Mouse (Mus musculus) intestine, postnatal 0 days (tissue): ENCODE results near the gene Asphd2. TPM values are rescaled to one million over a fixed set of nuclear protein-coding genes. Genes with fewer than 3 reads are reported as not detected.

Source experiments
- ATAC-seq: fragments of 200-750 bp; cut with Nextera tagmentation; 2 replicates; pipeline ENCODE4 v1.8.0; 2017; ENCODE audit warnings: mild to moderate bottlenecking, moderate TSS enrichment, moderate library complexity
- H3K27ac ChIP-seq: fragments of 300-500 bp; sonication (generic); 2 replicates; pipeline ENCODE4 v1.5.1; 2014; ENCODE audit warnings: mild to moderate bottlenecking, low read depth, low read length, moderate library complexity
- H3K27me3 ChIP-seq: fragments of 300-500 bp; sonication (generic); replicated peaks from 2 replicates; pipeline ENCODE4 v1.6.1; 2014; ENCODE audit warnings: low read length, mixed read lengths; ENCODE audit not compliant: control insufficient read depth, insufficient read depth
- H3K36me3 ChIP-seq: fragments of 300-500 bp; sonication (generic); 2 replicates; pipeline ENCODE4 v1.6.1; 2014; ENCODE audit warnings: mild to moderate bottlenecking, moderate library complexity; ENCODE audit not compliant: control insufficient read depth, insufficient read depth
- H3K4me1 ChIP-seq: fragments of 300-500 bp; sonication (generic); replicated peaks from 2 replicates; pipeline ENCODE4 v1.6.1; 2014; ENCODE audit warnings: antibody characterized with exemption, low read length, mixed read lengths; ENCODE audit not compliant: control insufficient read depth, insufficient read depth
- H3K4me2 ChIP-seq: fragments of 300-500 bp; sonication (generic); replicated peaks from 2 replicates; pipeline ENCODE4 v1.6.1; 2014; ENCODE audit warnings: low read depth, mild to moderate bottlenecking, moderate library complexity
- H3K4me3 ChIP-seq: fragments of 300-500 bp; sonication (generic); 2 replicates; pipeline ENCODE4 v1.5.1; 2014; ENCODE audit warnings: low read depth, low read length
- H3K9ac ChIP-seq: fragments of 300-500 bp; sonication (generic); 2 replicates; pipeline ENCODE4 v1.6.1; 2014; ENCODE audit warnings: mild to moderate bottlenecking, low read depth, low read length
- H3K9me3 ChIP-seq: fragments of 300-500 bp; sonication (generic); 2 replicates; pipeline ENCODE4 v1.6.1; 2016; ENCODE audit warnings: mixed run types; ENCODE audit not compliant: control insufficient read depth
- CTCF ChIP-seq: sonication (generic); IDR thresholded peaks from 2 replicates; pipeline ENCODE4 v1.5.1; 2016; ENCODE audit warnings: low read depth, mild to moderate bottlenecking, control low read depth, antibody characterized with exemption, moderate library complexity
- WGBS: fragments of 180-500 bp; shearing (Covaris S2); extraction: QIAGEN DNeasy Blood & Tissue Kit; methylation state at CpG from one replicate; pipeline ENCODE4 v1.1.7; 2014; 5-methylcytosine and 5-hydroxymethylcytosine counted together
- polyA plus RNA-seq: library from polyadenylated mRNA; unstranded; fragments of >200 nt; fragmentation: Nextera tagmentation; extraction: Ambion mirVana; gene quantifications from 2 replicates; pipeline ENCODE4 v1.2.1, GENCODE M21; 2015

Asphd2 gene
- polyA plus RNA-seq, 1 experiment from 2014 or later = 4.6 TPM

DNA sequence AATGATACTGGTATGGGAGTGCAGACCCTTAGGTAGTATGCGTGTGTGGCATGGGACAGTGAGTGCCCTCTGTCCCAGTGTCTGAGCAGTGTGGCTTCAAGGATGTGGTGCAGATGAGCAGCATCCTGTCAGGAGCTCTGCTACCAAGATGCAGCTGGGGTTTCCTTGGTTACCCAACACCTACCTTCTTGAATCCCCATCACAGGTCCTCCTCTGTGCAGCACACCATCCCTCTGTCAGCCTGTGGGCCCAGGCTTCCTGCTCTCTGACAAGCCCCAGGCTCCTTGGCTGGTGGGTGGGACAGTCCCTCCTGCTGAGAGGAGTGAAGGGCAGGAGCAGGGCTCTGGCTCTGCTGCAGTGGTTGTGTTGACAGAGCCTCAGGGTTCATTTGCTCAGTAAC, 17.3 kb downstream of the Asphd2 start:
- H3K27me3 ChIP-seq = no peaks in the 10 kb centered on the region
- no peak overlapping the region for H3K4me2 ChIP-seq
- H3K9me3 ChIP-seq = no peaks in the 10 kb centered on the region
- H3K4me3 ChIP-seq = no peak overlapping the region
- no peak overlapping the region for H3K9ac ChIP-seq
- ATAC-seq = no peak
- no peak overlapping the region for H3K27ac ChIP-seq
- WGBS = 92% methylated on average over 1 of the region's 1 CpGs
- H3K4me1 ChIP-seq = no peaks in the 10 kb centered on the region
- H3K36me3 ChIP-seq = peaks cover 64% of the 10 kb centered on the region
- TF ChIP-seq CTCF = no peak

DNA sequence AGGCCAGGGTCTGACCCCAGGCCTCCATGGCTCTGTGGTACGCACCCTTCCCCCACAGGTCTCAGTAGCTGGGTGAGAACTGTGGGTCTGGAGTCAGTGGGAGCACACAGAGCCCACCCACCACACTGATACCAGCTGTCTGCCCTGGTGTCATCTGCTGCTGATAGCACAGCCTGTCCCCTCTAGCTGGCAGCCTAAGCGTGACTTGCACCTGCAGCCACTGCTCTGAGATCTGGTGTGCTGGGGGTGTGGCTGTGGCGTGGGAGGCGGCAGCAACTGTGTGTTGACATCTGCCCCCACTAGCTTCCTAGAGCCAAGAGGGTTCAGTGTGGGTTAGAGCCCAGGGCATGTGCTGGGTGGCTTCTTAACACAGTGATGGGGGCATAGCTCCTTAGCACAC, 18.6 kb downstream of the Asphd2 start:
- no peak overlapping the region for H3K4me2 ChIP-seq
- peaks cover 76% of the 10 kb centered on the region for H3K36me3 ChIP-seq
- H3K9ac ChIP-seq = no peak overlapping the region
- no peak for TF ChIP-seq CTCF
- no peak overlapping the region for H3K4me3 ChIP-seq
- H3K4me1 ChIP-seq = no peaks in the 10 kb centered on the region
- no peaks in the 10 kb centered on the region for H3K27me3 ChIP-seq
- H3K9me3 ChIP-seq = no peaks in the 10 kb centered on the region
- 90% methylated on average over 4 of the region's 4 CpGs for WGBS
- no peak overlapping the region for H3K27ac ChIP-seq
- no peak for ATAC-seq

DNA sequence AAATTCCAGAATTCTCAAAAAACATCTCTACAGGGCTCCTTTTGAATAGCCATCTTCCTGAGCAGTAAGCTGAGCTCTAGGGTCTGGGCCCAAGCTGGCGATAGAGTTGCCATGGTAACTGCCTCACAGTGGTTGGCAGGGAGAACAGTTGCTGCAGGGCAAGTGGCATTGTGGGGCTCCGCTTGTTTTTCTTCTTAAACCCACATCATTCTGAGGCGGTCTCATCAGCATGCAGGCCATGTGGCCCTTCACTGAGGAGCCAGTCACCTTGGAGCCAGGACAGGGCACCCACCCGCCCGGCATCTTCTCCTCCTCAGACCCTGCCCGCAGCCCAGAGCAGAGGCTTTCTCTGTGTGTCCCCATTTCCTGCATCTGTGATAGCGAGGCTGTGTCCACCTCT, 22.7 kb downstream of the Asphd2 start:
- Histone ChIP-seq H3K27me3 (no peaks in the 10 kb centered on the region), H3K9ac (no peak overlapping the region), H3K4me2 (no peak overlapping the region), H3K4me3 (no peak overlapping the region), H3K4me1 (no peaks in the 10 kb centered on the region), H3K36me3 (peaks cover 91% of the 10 kb centered on the region), H3K9me3 (no peaks in the 10 kb centered on the region), H3K27ac (no peak overlapping the region)
- TF ChIP-seq CTCF = no peak
- ATAC-seq = no peak
- WGBS = 80% methylated on average over 7 of the region's 7 CpGs

DNA sequence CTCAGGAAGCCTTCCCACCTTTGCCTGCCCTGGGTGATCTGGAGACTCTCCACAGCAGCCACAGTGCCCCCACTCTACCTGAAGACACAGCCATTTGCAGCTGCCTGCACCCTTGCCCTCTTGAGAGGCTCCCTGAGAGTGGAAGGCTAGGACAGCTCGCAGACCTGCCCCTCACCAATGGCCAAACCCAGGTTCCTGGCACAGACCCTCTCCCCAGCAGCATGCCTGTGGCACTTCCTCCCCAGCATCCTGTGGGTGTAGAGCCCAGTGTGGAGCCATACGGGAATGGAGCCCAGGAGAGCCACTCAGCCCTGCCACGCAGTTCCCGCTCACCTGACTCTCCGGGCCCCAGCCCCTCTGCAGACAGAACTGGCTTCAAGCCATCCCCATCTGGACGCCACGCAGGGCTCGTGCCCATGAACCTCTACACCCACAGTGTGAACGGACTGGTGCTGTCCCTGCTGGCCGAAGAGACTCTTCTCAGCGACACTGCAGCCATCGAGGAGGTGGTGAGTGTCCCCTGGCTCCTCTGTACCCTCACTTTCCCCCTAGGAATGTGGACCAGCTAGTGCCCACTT, 24.3 kb downstream of the Asphd2 start:
- no peaks in the 10 kb centered on the region for H3K9me3 ChIP-seq
- no peak overlapping the region for H3K9ac ChIP-seq
- H3K27ac ChIP-seq = no peak overlapping the region
- H3K4me3 ChIP-seq = no peak overlapping the region
- no peaks in the 10 kb centered on the region for H3K27me3 ChIP-seq
- TF ChIP-seq CTCF = no peak
- H3K4me1 ChIP-seq = no peaks in the 10 kb centered on the region
- H3K4me2 ChIP-seq = no peak overlapping the region
- peaks cover 91% of the 10 kb centered on the region for H3K36me3 ChIP-seq
- no peak for ATAC-seq
- 91% methylated on average over 12 of the region's 12 CpGs for WGBS

DNA sequence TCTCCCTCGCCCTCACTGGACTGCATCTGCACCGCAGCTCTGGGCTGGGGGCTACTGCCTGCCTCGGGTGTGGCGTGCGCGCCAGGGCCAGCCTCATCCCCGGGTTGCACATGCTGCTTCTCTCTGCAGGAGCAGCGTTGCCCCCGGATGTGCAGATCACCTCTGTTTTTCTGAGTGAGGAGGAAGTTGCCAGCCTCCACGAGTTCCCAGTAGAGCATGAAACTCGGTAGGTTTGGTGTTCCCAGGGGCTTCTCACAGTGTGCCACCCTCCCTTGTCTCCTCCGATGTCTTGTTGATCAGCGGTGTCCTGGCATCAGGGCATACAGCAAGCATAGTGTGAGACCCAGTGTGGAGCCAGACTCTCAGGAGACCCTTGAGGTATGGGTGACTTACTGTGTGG, 25.3 kb downstream of the Asphd2 start:
- Histone ChIP-seq H3K27ac (no peak overlapping the region), H3K4me2 (no peak overlapping the region), H3K36me3 (peaks cover 91% of the 10 kb centered on the region), H3K9me3 (no peaks in the 10 kb centered on the region), H3K4me3 (no peak overlapping the region), H3K27me3 (no peaks in the 10 kb centered on the region), H3K4me1 (no peaks in the 10 kb centered on the region), H3K9ac (no peak overlapping the region)
- ATAC-seq = no peak
- 94% methylated on average over 13 of the region's 13 CpGs for WGBS
- TF ChIP-seq CTCF = no peak

DNA sequence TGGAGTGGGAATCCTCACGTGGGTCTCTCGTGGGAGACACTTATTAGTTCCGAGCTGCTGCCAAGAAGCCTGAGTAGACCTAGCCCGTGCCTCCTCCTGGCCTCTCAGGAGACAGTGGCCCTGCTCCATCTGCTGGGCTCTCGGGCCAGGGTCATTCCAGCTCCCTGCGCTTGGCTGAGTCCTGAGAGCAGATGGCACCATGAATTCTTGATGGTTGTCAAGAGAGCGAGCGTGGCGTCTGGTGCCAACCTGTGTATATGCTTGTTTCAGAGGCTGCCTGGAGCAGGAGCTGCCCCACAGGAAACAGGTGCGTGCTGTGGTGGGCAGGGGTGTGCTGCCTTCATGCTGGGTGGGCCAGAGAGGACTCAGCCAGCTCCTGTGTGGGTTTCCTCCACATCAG, 26.0 kb downstream of the Asphd2 start:
- Histone ChIP-seq H3K4me2 (no peak overlapping the region), H3K4me1 (no peaks in the 10 kb centered on the region), H3K27ac (no peak overlapping the region), H3K27me3 (no peaks in the 10 kb centered on the region), H3K36me3 (peaks cover 91% of the 10 kb centered on the region), H3K4me3 (no peak overlapping the region), H3K9me3 (no peaks in the 10 kb centered on the region), H3K9ac (no peak overlapping the region)
- WGBS = 95% methylated on average over 10 of the region's 10 CpGs
- no peak for TF ChIP-seq CTCF
- ATAC-seq = no peak

DNA sequence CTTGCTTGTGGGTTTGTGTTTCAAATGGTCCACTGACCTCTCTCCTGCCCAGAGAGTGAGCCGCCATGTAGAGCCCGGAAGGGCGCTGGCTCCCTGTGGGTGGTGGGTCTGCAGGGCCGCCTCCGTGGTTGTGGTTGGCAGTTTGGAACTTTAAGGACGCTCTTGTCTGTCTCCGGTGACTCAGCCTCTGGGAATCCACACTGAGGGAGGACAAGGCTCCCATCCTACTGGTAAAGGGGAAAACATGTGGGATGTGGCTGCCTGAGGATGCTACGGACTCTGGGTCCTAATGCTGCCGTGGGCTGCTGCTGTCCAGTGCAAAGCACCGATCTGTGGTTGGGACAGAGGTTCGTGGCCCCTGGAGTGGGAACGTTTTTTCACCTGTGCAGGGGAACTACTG, 26.7 kb downstream of the Asphd2 start:
- TF ChIP-seq CTCF = no peak
- H3K4me1 ChIP-seq = no peaks in the 10 kb centered on the region
- no peaks in the 10 kb centered on the region for H3K27me3 ChIP-seq
- ATAC-seq = no peak
- H3K9ac ChIP-seq = no peak overlapping the region
- H3K27ac ChIP-seq = no peak overlapping the region
- H3K9me3 ChIP-seq = no peaks in the 10 kb centered on the region
- 87% methylated on average over 12 of the region's 12 CpGs for WGBS
- no peak overlapping the region for H3K4me2 ChIP-seq
- no peak overlapping the region for H3K4me3 ChIP-seq
- H3K36me3 ChIP-seq = peaks cover 91% of the 10 kb centered on the region
